Mouse (Mus musculus) kidney, adult 2 months (tissue): ENCODE measurements around the gene Map2k6.

ENCODE experiments used
- CTCF ChIP-seq: fragments of 200-500 bp; conservative IDR thresholded peaks from 2 replicates; pipeline ENCODE4 v1.5.1; 2011; ENCODE audit warnings: low read depth, mild to moderate bottlenecking, control low read depth, low read length, moderate library complexity, mixed read lengths; ENCODE audit not compliant: insufficient read depth, insufficient read length
- POLR2A ChIP-seq: fragments of 200-500 bp; IDR thresholded peaks from one replicate; pipeline ENCODE4 v1.6.1; 2011; ENCODE audit warnings: low read depth, low read length, control low read depth

GRCm38 (mm10) chr11:110572548-110572947, 173.6 kb downstream of the Map2k6 start:
- TF ChIP-seq CTCF (peak; percentile 81), POLR2A (no peak)
